Mouse (Mus musculus) heart, postnatal 14 days (tissue): ENCODE results near the gene Per1. TPM values are rescaled to one million over a fixed set of nuclear protein-coding genes. Genes with fewer than 3 reads are reported as not detected.
"Not testable (repeated sequence)": the region's sequence is repeated elsewhere in the genome, so short reads cannot be mapped to it uniquely, and the experiment has no call there.

ENCODE experiments used
- DNase-seq, 2 experiments: peaks; one replicate each; pipeline ENCODE4 v3.0.0; 2021 to 2022
- intact Hi-C: fragments of 180-260 bp; cut with DNase I; formaldehyde crosslinking; loops from one replicate; pipeline ENCODE4 v1.15.1; 2025
- total RNA-seq, 2 experiments: library from RNA; stranded (reverse); gene quantifications; 2 replicates each; pipeline ENCODE4 v1.2.3; 2021

Per1 gene
- total RNA-seq, 2 experiments from 2014 or later: 100 to 103 TPM

DNA sequence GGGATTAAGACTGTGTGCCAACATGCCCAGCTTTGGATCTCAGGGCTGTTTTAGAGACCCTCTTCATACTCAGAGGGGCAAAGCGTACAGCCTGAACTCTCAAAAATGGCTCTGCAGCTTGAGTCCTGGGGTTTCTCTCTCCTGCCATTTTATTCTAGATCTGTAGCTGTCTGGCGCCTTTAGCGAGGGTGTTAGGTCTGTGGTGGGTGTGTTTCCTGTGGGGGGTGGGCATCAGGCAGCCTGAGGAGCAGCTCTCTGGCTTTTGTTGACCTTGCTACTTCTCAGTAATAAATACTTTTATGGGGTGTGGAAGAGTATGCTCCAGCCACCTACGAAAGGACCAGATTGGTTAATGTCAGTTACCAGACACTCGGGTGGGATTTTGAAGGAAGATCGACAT lies 17.0 kb upstream of the Per1 start:
- intact Hi-C loops: no loop called here
- no peak for DNase-seq

DNA sequence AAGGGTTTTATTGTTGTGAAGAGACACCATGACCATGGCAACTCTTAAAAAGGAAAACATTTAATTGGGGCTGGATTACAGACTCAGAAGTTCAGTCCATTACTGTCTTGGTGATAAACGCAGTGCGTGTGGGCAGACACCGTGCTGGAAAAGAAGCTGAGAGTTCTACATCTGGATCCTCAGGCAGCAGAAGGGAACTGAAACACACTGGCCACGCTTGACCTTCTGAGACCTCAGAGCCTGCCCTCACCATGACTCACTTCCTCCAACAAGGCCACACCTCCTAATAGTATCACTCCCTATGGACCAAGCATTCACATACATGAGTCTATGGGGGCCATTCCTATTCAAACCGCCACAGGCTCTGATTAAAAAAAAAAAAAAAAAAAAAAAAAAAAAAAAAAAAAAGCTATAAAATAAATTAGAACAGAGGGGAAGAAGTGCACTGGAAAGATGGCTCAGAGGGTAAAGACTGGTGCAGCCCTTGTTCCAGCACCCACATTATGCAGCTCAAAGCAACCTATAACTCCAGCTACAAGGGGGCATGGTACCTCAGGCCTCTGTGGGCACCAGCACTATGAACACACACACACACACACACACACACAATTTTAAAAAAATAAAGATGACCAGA lies 16.1 kb upstream of the Per1 start:
- DNase-seq: no peak
- intact Hi-C loops: loop anchor here (1.0 kb wide), 1 partner anchor 8 kb away; no protein-coding TSS in a partner anchor

DNA sequence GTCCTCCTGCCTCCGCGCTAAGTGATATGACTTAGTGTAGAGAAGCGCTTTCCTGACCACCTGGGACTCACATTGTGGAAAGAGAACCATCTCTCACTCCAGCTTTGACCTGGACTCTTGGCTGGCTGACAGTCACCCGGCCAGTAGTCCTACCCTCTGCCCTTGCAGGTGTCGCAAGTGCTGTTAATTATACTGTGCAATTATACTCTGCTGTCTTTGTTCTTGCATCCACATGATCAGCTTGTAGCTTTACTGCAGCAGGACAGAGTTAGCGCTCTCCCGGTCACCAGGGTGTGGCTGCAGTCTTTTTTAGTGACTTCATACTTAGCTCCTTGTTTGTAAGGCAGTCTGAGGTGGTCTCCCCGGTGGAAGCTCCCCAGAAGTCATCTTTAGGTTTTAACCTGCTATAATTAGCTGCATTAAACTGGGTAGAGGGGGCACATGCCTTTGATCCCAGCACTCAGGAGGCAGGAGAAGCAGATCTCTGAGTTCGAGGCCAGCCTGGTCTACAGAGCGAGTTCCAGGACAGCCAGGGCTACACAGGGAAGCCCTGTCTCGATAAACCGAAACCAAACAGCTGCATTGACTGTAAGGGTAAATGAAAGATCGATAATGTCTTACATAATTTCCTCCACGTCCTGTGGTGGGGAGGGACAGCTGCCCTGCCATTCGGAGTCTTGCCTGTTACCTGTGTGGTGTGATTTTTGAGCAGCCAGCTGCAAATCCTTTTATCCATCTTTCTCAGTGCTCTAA lies 14.7 kb upstream of the Per1 start:
- DNase-seq: no peak
- intact Hi-C loops: no loop called here

DNA sequence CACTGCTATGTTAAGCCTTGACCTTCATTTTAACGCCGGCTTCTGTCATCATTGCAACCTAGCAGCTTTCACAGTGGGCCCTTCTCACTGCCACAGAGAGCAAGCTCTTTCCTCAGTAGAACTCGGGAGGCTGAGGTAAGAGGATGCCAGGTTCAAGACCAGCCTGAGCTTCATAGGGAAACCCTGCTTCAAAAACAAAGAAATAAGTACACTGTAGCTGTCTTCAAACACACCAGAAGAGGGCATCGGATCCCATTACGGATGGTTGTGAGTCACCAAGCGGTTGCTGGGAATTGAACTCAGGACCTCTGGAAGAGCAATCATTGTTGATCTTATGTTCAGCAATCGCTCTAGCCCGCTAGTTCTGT lies 14.2 kb upstream of the Per1 start:
- DNase-seq: no peak
- intact Hi-C loops: no loop called here

DNA sequence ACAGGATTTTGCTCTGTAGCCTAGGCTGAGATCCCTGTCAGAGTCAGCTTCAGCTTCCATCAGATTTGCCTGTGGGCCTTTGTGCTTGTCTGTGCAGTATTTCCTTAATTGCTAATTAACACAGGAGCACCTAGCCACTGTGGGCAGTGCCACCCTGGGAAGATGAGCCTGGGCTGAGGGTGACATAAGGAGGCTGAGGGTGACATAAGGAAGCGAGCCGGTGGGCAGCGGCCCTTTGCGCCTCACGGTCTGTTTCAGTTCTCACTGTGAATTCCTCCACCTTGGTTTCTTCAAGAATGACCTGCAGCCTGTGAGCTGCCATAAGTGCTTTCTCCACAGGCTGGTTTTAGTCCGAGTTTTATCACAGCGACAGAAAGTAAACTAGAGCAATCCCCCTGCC lies 13.4 kb upstream of the Per1 start:
- no peak for DNase-seq
- intact Hi-C loops: no loop called here

DNA sequence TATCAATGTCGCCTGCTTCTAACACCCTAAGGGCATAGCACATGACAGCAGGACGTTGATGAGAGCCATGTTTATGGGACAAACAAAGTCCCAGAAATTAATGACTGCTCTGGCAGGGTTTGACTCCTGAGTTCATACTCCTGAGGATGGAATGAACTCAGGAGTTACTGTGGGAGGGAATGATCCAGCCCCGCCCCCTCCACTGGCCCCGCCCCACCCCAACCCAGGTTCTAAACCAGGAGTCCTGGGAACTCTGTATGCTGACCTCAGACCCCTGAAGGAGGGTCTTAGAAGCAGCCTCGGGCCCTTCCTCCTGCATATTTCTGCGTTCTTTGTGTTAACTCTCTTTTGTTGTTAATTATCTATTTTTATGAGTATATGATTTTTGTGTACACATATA lies 9.4 kb upstream of the Per1 start:
- intact Hi-C loops: no loop called here
- no peak for DNase-seq

DNA sequence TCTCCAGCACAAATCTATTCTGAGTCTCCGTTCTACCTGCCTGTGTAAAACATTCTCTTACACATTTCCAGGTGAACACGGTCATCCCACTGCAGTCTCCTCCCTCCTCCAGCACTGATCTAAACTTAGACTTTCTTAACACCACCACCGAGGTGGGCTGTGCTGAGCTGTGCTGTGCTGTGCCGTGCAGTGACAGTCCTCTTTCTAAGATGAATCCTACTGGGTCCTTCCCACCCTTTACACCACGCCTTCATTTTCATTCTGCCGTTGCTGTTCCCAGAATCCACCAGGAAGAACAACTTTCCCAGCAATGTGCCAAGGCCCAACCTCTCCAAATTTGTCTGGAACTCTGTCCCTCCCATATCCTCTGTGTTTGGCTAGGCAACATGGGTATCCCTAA lies 8.6 kb upstream of the Per1 start:
- intact Hi-C loops: no loop called here
- DNase-seq: peak in 1 of 2 experiments; percentile 39

DNA sequence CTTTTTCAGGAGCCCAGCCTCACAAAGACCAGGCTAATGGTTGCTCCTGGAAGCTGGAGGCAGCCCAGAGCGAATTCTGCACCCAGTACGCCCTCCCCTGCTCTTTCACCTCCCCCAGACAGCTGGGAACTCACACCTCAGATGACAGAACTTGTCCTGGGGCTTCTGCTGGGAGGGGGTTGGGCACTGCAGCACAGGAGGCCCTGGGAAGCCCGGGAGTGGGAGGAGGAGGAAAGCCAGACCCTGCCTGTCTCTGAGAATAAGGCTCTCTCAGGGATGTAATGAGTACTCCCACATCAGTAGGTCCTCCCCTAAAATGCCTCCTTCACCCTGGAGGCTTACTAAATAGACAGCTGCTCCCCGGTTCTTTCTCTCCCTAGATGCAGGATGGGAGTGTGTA lies 7.9 kb upstream of the Per1 start:
- intact Hi-C loops: no loop called here
- no peak for DNase-seq

DNA sequence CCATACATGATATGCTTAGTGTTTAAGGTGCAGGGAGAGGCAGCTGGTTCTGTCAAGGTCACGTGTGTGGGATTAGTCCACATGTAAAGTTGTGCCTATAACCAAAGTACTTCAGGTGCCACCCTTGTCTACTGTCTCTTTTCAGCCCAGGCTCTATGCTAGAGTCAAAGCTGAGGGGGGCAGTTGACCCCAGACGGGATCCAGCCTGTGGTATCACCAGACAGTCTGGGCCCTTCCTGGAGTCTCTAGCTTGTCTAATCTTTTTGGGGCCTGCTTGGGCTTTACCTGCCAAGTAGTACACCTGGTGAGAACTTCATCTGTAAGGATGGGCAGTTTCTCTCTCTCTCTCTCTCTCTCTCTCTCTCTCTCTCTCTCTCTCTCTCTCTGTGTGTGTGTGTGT lies 7.4 kb upstream of the Per1 start:
- DNase-seq: no peak
- intact Hi-C loops: no loop called here

DNA sequence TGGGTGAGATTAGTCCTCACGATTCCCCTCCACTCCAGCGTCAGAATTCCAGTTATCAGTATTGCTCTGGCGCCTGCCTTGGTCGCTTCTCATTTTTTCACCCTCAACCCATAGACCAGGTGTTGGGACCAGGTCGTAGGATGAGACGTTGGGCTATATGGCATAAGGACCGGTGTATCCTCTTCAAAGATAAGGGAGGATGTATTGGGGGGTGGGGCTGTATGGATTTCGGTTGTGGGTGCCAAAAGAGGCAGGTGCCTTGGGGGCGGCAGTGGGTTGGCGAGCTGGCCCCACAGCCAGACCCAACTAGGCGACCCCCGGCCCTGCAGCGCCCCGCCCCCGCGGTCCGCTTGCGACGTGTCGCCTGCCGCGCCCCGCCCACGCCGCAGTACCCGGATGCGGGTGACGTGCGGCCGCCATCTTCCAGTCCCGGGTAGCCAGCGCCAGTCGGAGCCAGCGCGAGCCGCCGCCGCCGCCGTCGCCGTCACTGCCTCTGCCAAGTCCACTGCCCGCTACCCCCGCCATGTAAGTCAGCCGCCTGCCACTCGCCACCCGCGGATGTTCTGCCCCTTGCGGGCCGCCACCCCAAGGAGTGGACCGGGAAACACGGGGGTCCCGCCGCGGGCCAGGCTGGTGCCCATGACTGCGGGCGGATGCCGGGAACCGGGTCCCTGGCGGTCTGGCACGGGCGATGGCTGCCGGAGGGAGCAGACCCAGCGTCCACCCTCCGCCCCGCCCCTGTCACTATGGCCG lies 6.7 kb upstream of the Per1 start, which contains the start of gene Vamp2:
Gene Vamp2 (plus strand): TSS at position 388 of the 753 bp plus-strand sequence.
- intact Hi-C loops: loop anchor here (2.0 kb wide), 1 partner anchor 17 kb away; the partner anchor contains the start of gene Tmem107
- DNase-seq: peak; percentile 94 to 96

DNA sequence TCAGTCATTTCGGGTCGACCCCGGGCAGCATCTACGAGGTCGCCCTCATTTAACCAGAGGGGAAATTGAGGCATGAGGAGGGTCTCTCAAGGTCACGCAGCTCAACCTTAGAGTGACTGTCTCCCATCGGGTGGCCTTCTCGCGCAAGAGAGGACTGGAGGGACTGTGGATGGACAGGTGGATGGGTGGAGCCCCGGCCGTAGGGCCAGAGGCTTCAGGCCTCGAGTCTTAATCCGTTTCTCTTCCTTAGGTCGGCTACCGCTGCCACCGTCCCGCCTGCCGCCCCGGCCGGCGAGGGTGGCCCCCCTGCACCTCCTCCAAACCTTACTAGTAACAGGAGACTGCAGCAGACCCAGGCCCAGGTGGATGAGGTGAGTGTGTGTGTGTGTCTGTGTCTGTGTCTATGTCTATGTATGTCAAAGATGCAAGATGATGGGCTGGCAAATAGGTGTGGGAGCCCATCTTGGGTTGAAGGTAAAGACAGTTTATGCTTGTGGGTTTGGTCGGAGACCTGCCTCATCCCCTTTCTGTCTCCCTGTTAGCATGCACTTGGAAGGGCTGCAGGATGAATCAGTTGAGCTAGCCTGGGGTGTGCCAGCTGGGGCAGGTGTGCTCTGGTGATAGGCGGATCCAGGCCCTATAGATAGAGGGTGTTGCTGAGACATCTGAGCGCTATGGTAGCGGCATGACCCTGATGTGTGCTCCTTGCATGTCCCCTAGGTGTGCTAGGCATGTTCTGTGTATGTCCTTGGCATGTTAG lies 6.0 kb upstream of the Per1 start:
- intact Hi-C loops: loop anchor here (2.0 kb wide), 1 partner anchor 18 kb away; the partner anchor contains the start of gene Tmem107
- DNase-seq: no peak

DNA sequence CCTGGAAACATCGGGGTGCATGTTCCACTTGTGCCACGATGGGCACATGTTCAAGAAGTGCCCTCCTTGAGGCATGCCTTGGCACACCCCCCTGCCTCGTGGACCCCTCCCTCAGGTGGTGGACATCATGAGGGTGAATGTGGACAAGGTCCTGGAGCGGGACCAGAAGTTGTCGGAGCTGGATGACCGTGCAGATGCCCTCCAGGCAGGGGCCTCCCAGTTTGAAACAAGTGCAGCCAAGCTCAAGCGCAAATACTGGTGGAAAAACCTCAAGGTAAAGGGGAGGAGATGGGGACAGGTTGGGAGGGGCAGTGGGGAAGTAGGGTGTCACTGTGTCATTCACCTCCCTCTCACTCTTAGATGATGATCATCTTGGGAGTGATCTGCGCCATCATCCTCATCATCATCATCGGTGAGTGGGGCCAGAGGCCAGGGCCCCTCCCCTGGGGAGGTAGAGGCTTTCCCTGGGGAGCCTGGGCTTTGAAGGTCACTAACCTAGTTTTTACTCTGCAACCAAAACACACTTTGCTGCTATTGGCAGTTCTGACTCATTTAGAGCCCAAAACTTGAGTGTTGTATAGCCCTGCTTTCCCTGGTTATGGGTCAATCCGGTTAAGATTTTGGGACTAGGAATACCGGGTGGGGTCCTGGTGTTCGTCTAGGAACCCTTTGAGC lies 5.3 kb upstream of the Per1 start:
- intact Hi-C loops: loop anchor here (2.0 to 10.0 kb wide), 2 partner anchors 19 to 325 kb away; partner anchors contain the start of genes Kdm6b and Tmem107
- no peak for DNase-seq

DNA sequence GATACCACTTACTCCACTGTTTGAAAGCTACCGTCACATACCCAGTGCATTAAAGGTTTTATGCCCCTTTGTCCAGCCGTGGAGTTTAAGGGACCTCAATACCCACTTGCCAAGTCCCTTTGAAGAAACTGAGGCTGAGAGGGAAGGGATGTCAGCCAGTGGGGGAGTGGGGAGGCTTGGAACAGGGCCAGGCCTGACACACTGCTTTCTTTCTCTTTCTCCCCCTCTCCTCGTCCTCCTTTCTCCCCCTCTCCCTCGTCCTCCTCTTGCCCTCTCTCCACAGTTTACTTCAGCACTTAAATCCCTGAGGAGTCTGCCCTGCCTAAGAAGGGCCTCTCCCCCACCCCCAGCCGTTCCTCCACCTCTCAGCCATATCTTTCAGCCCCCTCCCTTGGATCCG lies 4.7 kb upstream of the Per1 start:
- intact Hi-C loops: loop anchor here (10.0 kb wide), 1 partner anchor 324 kb away; the partner anchor contains the start of gene Kdm6b
- no peak for DNase-seq

DNA sequence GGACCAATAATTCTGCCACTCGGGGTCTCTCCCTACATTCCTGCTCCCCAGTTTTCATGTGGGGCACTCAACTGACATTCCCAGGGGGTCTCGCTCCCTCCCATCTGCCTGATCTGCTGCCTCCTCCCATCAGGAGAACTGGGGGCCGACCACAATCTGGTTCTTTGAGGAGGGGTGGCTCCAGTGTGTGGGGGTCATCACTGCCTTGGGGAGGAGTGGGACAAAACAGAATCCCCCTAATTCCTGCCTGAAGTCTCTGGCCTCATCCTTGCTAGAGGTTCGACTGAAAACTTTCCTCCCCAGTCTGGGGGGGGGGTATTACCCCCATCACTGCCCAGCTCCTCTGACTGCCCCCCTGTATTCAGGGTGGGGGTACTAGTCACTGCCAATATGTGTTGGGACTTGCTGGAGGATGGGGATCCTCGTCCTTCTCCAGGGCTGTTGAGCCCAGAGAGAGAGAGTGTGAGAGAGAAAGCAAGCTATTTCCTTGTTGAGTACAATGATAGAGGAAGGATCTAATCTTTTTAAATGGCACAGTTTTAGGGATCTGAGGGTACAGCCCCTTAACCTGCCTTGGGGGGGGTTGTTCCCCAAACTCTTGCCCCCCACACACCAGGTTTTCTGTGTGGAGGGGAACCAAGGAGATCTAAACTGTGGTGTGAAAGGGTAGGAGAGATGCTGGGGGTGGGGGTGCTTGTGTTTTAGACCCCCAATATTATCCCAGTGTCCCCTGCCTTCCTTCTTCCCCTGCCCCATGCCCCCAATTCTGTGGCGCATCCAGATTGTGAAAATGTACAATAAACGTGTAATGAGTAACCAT lies 3.2 kb upstream of the Per1 start:
- intact Hi-C loops: loop anchor here (1.0 to 10.0 kb wide), 2 partner anchors 31 to 323 kb away; partner anchors contain the start of genes 9130213A22Rik and Kdm6b
- no peak for DNase-seq

DNA sequence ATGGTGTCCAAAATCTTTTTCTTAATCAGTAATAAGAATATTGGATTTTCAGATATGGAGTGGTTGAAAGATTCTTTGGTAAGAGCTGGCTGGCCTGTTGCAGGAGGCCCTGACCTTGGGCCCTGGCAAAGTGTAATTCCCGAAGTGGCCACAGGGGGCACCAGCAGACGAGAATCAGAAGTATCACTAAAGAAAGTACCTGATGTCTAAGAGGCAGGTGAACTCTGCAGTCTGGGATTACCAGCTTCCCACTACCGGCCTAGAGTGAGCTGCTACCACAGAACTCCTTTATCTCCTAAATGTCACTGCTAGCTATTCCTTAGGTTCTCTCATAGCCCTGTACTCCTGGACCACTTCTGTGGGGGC lies 2.6 kb upstream of the Per1 start:
- intact Hi-C loops: loop anchor here (10.0 kb wide), 1 partner anchor 322 kb away; the partner anchor contains the start of gene Kdm6b
- DNase-seq: peak; percentile 88 to 95

DNA sequence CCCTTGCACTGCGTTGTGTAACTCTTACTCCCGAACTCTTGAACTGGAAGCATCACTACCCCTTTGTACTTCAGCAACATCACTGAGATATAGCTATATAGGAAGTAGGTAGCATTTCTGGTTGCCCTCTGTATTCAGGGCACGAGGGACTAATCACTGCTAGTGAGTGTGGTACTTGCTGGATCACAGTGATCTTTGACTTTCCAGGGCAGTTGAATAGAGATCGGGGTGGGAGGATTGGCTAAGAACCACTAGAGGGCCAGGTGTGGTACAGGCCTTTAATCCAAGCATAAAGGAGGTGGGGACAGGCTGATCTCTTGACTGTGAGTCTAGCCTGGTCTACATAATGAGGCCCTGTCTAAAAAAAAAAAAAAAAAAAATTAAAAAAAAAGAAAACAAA lies 2.1 kb upstream of the Per1 start:
- intact Hi-C loops: loop anchor here (10.0 kb wide), 1 partner anchor 322 kb away; the partner anchor contains the start of gene Kdm6b
- DNase-seq: no peak

DNA sequence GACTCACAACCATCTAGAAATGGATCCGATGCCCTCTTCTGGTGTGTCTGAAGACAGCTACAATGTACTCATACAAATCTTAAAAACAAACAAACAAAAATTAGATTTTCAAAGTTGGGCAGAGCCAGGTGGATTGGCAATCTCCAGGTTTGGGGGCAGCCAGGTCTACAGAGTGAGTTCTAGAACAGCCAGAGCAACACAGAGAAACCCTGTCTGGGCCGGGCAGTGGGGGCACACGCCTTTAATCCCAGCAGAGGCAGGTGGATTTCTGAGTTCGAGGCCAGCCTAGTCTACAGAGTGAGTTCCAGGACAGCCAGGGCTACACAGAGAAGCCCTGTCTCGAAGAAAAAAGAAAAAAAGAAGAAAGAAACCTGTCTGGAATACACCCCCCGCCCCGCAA lies 1.2 kb upstream of the Per1 start:
- DNase-seq: not testable (repeated sequence)

DNA sequence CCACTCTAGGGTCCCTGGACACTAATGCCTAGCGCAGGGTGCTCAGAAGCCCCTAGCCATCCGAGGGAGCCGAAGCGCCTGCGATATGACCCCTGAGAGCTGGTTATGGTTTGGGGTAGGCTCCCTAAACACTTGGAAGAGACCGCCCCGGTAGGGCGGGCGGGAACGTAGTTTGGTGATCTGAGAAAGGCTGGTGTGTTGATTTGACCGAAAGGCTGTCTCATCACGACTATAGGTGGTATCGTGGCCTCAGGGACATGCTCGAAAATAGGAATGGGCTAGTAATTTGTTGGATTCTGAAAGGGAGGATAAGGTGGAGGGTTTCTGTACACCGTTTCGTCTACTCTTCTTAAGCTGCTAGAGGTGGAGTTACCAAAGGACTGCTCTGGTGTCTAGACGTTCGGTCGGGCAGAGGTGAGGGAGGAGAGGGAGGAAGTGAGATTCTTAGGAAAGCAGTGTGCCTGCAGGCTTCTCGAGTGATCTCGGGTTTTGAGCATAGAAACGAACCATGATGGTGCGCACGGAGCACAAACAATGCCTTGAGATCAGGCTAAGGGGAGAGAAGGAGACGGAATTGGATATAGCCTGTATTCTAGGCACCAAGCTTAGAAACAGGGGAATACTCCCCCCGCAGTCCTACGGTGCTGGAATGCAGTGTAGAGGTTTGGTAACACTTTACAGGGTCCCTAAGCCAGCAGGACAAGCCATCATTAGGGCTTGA lies 654 bp downstream of the Per1 start:
- intact Hi-C loops: loop anchor here (10.0 kb wide), 1 partner anchor 319 kb away; the partner anchor contains the start of gene Kdm6b
- peak in 1 of 2 experiments; percentile 53 for DNase-seq

More for the DNA sequence above, 1.2 kb upstream of the Per1 start:
- intact Hi-C loops: loop anchor here (10.0 kb wide), 1 partner anchor 321 kb away; the partner anchor contains the start of gene Kdm6b
